Mouse (Mus musculus) kidney, postnatal 14 days (tissue): Measurements from ENCODE around the gene Il23a.
"Not testable (repeated sequence)": the region's sequence is repeated elsewhere in the genome, so short reads cannot be mapped to it uniquely, and the experiment has no call there.

Experiments used
- DNase-seq: peaks from one replicate; pipeline ENCODE4 v3.0.0; 2022; ENCODE audit warnings: mixed read lengths

Il23a gene

GRCm38 (mm10) chr10:128263393-128264310 lies 34.9 kb downstream of the Il23a start:
- DNase-seq: no peak

GRCm38 (mm10) chr10:128262300-128262699 lies 36.3 kb downstream of the Il23a start:
- DNase-seq: no peak

DNA sequence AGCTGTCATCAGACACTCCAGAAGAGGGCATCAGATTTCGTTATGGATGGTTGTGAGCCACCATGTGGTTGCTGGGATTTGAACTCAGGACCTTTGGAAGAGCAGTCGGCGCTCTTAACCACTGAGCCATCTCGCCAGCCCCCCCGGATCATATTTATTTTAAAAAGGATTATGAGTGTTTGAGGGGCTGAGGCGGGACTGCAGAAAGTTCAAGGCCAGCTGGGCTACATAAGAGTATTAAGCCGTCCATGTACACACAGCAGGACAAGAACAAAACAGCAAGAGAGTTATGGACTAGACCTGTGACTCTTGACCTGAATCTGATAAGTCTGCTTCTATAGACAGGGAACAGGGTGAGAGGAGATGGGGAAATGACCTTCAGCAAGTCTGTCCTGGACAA lies 38.2 kb downstream of the Il23a start:
- DNase-seq: not testable (repeated sequence)

GRCm38 (mm10) chr10:128259946-128260345 lies 38.6 kb downstream of the Il23a start:
- DNase-seq: no peak

GRCm38 (mm10) chr10:128258953-128259352 lies 39.6 kb downstream of the Il23a start:
- no peak for DNase-seq

DNA sequence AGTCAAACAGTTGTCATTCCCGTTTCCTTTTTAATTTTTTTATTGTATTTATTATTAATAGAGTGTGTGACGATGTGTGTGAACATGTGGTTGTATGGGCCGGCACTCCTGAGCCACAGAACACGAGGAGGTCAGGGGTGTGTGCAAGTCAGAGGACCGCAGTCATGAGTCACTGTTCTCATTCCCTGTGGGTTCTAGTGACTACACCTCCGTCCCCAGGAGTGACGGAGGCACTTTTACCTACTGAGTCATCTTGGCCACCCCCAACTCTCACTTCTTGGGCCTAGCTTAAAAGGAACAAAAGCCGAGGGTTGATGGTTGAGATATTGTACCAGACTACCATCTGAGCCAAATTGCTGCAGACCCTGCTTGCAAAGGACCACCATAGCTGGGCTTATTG lies 42.2 kb downstream of the Il23a start:
- DNase-seq: no peak

DNA sequence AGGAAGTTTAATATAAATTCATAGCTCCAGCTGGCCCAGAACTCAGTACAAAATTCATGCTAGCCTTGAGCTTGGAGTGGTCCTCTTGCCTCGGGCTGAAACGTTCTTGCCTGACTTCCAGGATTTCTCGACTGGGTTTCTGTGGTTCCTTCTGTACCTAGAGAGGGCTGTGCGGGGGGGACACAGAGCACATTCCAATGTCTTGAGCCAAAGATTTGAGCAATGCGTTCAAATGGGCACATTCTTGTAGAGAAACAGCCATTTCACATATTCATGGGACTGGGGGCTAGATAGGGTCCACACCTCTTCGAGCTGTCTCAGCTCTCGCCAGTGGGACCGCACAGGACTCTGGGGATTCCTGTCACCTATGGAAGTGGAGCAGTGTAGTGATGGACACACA lies 42.6 kb downstream of the Il23a start:
- DNase-seq: no peak

DNA sequence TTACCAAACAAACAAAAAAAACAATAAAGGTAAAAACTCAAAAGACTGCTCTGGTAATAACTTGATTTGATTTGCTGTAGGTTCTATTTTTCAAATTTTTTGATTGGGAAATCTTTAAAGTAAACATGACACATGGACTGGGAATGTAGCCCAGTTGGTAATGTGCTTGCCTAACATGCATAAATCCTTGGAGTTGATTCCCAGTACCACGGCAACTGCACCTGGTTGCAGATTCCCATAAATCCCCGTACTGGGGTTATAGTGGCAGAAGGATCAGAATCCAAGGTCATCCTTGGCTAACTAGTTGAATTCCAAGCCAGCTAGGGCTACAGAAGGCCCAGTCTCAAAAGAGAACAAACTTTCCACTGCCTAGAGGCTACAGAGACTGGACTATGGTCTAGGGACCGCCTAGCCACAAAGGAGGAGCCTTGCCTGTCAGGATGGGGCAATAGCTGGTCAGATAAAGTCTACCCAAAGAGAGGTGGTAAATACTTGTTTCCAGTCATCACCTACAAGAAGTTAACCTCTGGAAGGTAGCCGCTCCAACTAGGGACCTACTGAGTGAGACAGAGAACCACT lies 44.8 kb downstream of the Il23a start, which contains the start of gene Apon:
TSS of gene Apon (plus strand) at position 420 of the 579 bp plus-strand sequence.
- DNase-seq: no peak

DNA sequence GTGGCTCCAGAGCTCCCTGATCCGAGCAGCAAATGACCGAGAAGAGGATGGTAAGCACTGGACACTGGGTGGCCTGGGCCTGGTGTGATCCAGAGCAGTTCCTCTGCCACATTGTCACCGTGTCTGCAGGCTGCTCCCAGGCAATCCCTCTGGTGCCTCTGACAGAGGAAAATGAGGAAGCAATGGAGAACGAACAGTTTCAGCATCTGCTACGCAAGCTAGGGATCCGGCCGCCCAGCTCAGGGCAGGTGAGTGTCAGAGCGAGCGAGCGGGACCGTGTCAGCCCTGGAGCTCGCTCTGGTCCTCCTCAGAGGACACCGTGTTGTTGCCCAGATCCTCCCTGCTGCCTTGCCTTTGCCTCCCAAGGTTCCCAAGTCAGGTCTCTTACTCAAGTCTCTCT lies 48.0 kb downstream of the Il23a start:
- DNase-seq: no peak

DNA sequence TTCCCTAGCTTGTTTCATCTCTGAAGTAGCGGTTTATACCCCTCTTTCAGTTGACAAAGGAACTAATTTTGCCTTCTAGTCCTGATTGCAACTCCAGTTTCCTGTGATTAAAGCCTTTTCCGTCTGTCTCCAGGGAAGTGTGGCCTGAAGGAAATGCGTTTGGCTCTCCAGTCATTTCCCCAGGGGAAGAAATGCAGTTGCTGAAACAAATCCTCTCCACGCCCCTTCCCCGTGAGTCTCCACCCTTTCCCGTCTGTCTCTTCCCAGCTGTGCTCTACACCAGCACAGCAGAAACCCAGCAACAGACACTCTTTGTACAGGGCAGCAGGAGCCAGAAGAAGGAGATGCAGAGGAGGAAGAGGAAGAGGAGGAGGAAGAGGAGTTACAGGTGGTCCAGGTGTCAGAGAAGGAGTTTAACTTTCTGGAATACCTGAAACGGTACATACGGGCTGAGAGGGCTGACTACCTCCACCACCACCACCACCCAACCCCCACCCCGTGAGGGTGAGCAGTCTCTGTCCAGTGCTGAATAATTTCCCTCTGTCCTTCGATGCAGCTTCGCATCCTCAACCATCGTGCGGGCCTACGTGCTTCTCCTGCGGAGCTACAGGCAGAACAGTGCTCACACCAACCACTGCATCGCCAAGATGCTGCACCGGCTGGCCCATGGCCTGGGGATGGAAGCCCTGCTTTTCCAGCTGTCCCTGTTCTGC lies 51.4 kb downstream of the Il23a start:
- peak; percentile 73 for DNase-seq
